Mouse (Mus musculus) stomach, adult 2 months (tissue): ENCODE data around the gene Med29. TPM values are rescaled to one million over a fixed set of nuclear protein-coding genes. Genes with fewer than 3 reads are reported as not detected.

Experiments
- polyA plus RNA-seq: library from polyadenylated mRNA; depleted of rRNA; stranded (reverse); fragments of >200 nt; gene quantifications from 2 replicates; pipeline ENCODE4 v1.2.3, GENCODE M21; 2012; rRNA removed

Med29 gene
- 28.9 and 39.5 TPM in 2 replicates for polyA plus RNA-seq

GRCm38 (mm10) chr7:28392429-28393271 is at the start of gene Med29, which contains the start of gene Paf1:
Med29 (minus strand) TSS chr7:28392708.
Paf1 (plus strand) TSS chr7:28392951.

GRCm38 (mm10) chr7:28436932-28437570 is 44.5 kb upstream of the Med29 start, which contains the start of gene Gmfg:
Gmfg (plus strand) TSS chr7:28437447.

GRCm38 (mm10) chr7:28380237-28381016 is 12.1 kb downstream of the Med29 start, which contains the start of gene Zfp36:
Zfp36 (minus strand) TSS chr7:28380253.

GRCm38 (mm10) chr7:28372251-28373108 is 20.0 kb downstream of the Med29 start, which contains the start of gene Plekhg2:
Plekhg2 (minus strand) TSS chr7:28372599.

GRCm38 (mm10) chr7:28350155-28350883 is 42.2 kb downstream of the Med29 start, which contains the start of gene Rps16:
Rps16 (plus strand) TSS chr7:28350652.

GRCm38 (mm10) chr7:28338108-28338998 is 54.2 kb downstream of the Med29 start, which contains the start of gene Supt5:
Supt5 (minus strand) TSS chr7:28338746.

Other genes with a start within 250 kb of the Med29 start
- gene Fbl, start 223.0 kb downstream of the Med29 start, polyA plus RNA-seq = 13.0 and 31.1 TPM in 2 replicates
- gene Dyrk1b, start 213.2 kb downstream of the Med29 start, polyA plus RNA-seq = 24.2 and 25.2 TPM in 2 replicates
- gene Eid2, start 124.8 kb downstream of the Med29 start, polyA plus RNA-seq = 3.5 and 4.9 TPM in 2 replicates
- 4.4 and 9.7 TPM in 2 replicates for gene Eid2b, start 115.0 kb downstream of the Med29 start, polyA plus RNA-seq
- not detected in 2 replicates for gene Selenov, start 101.5 kb downstream of the Med29 start, polyA plus RNA-seq
- gene Dll3, start 90.5 kb downstream of the Med29 start, polyA plus RNA-seq = 0.03 and 0.28 TPM in 2 replicates
- gene Timm50, start 80.6 kb downstream of the Med29 start, polyA plus RNA-seq = 40.2 and 50.9 TPM in 2 replicates
- 52.0 and 56.5 TPM in 2 replicates for gene Supt5, start 54.0 kb downstream of the Med29 start, polyA plus RNA-seq
- gene Rps16, start 42.1 kb downstream of the Med29 start, polyA plus RNA-seq = 364 and 449 TPM in 2 replicates
- gene Plekhg2, start 20.1 kb downstream of the Med29 start, polyA plus RNA-seq = 12.3 and 14.5 TPM in 2 replicates
- 27.8 and 36.2 TPM in 2 replicates for gene Zfp36, start 12.5 kb downstream of the Med29 start, polyA plus RNA-seq
- 69.9 and 73.0 TPM in 2 replicates for gene Paf1, start 243 bp upstream of the Med29 start, polyA plus RNA-seq
- gene Gmfg, start 44.7 kb upstream of the Med29 start, polyA plus RNA-seq = 0.89 and 2.4 TPM in 2 replicates
- 2.3 and 5.8 TPM in 2 replicates for gene Lrfn1, start 59.3 kb upstream of the Med29 start, polyA plus RNA-seq
- gene Ifnl2, start 117.7 kb upstream of the Med29 start, polyA plus RNA-seq = not detected in 2 replicates
- not detected in 2 replicates for gene Ifnl3, start 130.1 kb upstream of the Med29 start, polyA plus RNA-seq
- 12.7 and 29.8 TPM in 2 replicates for gene Sycn, start 148.2 kb upstream of the Med29 start, polyA plus RNA-seq
- 21.6 and 26.7 TPM in 2 replicates for gene Nccrp1, start 154.5 kb upstream of the Med29 start, polyA plus RNA-seq
- 45.2 and 47.7 TPM in 2 replicates for gene Samd4b, start 205.4 kb upstream of the Med29 start, polyA plus RNA-seq
- 50.1 and 60.8 TPM in 2 replicates for gene Pak4, start 205.5 kb upstream of the Med29 start, polyA plus RNA-seq
- gene Acp7, start 238.6 kb upstream of the Med29 start, polyA plus RNA-seq = 10.0 and 30.7 TPM in 2 replicates